Mouse (Mus musculus): ENCODE results near the gene Ifnz. TPM values are rescaled to one million over a fixed set of nuclear protein-coding genes. Genes with fewer than 3 reads are reported as not detected.
"Not testable (repeated sequence)": the region's sequence is repeated elsewhere in the genome, so short reads cannot be mapped to it uniquely, and the experiment has no call there.

Ifnz gene
- polyA plus RNA-seq, 1 experiment from 2014 or later, result not detected

- not testable (repeated sequence) for ATAC-seq (replicated peaks; ENCODE audit: low FRiP score); H3K36me3 ChIP-seq; H3K4me1 ChIP-seq; H3K27me3 ChIP-seq; H3K9ac ChIP-seq; H3K9me3 ChIP-seq (replicated peaks)
- Histone ChIP-seq H3K4me2 (peak within 1 kb of the TSS; percentile 54), H3K27ac (peak within 1 kb of the TSS; percentile 82), H3K4me3 (replicated peaks) (peak within 1 kb of the TSS; percentile 34)
- WGBS, result 21% methylated on average over 10 of the region's 14 CpGs
Measured at GRCm38 (mm10) chr4:88759610-88760268, 22.2 kb upstream of the Ifnz start, which contains the start of gene Gm13283. Gene Gm13283 (plus strand): TSS chr4:88760119.

GRCm38 (mm10) chr4:88760431-88760830 is 21.5 kb upstream of the Ifnz start:
- H3K27ac ChIP-seq, result peak overlapping the region; percentile 82
- H3K27me3 ChIP-seq, H3K36me3 ChIP-seq: not testable (repeated sequence)

DNA sequence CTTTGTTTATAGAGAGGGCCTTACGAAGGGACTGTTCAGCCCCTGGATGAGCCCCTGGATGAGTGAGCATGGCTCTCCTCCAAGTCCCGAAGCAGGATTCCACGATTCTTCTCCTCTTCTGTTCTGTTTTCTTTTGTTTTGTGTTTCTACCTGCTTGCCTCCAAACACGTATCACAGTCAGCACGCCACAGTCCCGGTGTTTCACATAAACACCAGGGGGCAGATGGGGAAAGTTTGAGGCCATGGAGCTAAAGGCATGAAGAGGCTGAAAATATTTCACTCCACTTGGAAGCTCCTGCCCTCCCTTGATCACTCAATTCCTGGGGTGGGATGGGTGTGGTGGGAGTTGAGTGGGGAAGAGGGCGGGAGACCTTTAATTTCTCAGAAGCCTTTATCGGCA is 20.2 kb upstream of the Ifnz start:
- ATAC-seq (replicated peaks; ENCODE audit: low FRiP score); H3K9ac ChIP-seq; H3K27ac ChIP-seq; H3K4me3 ChIP-seq (replicated peaks); H3K27me3 ChIP-seq; H3K4me2 ChIP-seq; H3K9me3 ChIP-seq (replicated peaks); H3K4me1 ChIP-seq; H3K36me3 ChIP-seq: not testable (repeated sequence)
- WGBS, result 74% methylated on average over 6 of the region's 8 CpGs

More at GRCm38 (mm10) chr4:88760431-88760830, 21.5 kb upstream of the Ifnz start:
- ATAC-seq (replicated peaks; ENCODE audit: low FRiP score); H3K9me3 ChIP-seq (replicated peaks); H3K4me1 ChIP-seq; H3K9ac ChIP-seq: not testable (repeated sequence)
- WGBS, result under 1% methylated on average over 23 of the region's 28 CpGs
- peak overlapping the region; percentile 54 for H3K4me2 ChIP-seq
- H3K4me3 ChIP-seq (replicated peaks), result peak overlapping the region; percentile 34

DNA sequence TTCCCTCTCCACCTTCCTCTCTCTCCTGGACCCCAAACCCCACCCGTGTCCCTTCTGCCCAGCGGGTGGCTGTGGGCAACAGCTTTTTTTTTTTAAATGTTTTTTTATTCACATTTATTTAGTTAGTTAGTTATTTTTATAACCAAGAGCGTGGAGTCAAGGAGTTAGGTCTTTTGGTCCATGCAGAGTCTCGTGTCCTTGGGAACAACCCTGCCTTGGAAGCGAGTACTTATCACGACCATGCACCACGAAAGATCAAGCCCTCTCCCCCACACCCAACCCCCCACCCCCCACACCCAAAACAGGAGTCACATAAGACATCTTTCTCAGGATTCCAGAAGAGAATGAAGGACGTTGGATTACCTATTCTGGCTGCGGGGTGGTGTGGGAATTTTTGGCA is 19.6 kb upstream of the Ifnz start:
- H3K27me3 ChIP-seq; ATAC-seq (replicated peaks; ENCODE audit: low FRiP score): not testable (repeated sequence)
- peak overlapping the region; percentile 53; the same call in 1 of the 2 replicates for H3K4me2 ChIP-seq

GRCm38 (mm10) chr4:88763384-88764018 is 18.4 kb upstream of the Ifnz start:
- H3K9ac ChIP-seq; H3K9me3 ChIP-seq (replicated peaks); H3K4me1 ChIP-seq; H3K36me3 ChIP-seq; ATAC-seq (replicated peaks; ENCODE audit: low FRiP score); H3K27me3 ChIP-seq: not testable (repeated sequence)
- Histone ChIP-seq H3K4me3 (replicated peaks) (peak overlapping the region; percentile 33), H3K27ac (peak overlapping the region; percentile 58; the same call in 1 of the 2 replicates), H3K4me2 (peak overlapping the region; percentile 51)
- WGBS, result 3% methylated on average over 36 of the region's 42 CpGs

More for the DNA sequence above, 19.6 kb upstream of the Ifnz start:
- H3K36me3 ChIP-seq; H3K9ac ChIP-seq; H3K9me3 ChIP-seq (replicated peaks); H3K4me3 ChIP-seq (replicated peaks); H3K4me1 ChIP-seq; H3K27ac ChIP-seq: not testable (repeated sequence)
- WGBS, result 51% methylated on average over 9 of the region's 9 CpGs

DNA sequence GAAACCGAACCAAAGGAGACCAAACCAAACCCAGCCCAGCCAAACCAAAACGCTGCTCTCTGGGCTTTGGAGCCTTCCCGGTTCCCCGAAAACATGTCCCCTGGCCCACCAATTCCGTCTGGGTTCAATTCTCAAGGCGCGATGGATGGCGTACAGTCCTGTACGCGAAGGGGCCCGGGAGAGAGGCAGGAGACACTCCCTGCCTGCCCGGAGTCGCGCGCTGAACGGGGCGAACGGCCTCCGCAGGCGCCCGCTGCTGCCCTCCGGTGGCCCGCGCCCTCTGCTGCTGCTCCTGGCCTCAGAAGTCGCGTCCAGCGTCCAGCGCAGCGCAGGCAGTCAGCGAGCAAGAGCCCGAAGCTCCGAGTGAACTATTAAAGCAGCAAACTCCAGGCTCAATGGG is 8.4 kb upstream of the Ifnz start, which contains the start of gene Gm13290:
TSS of gene Gm13290 (plus strand) at position 301 of the 400 bp plus-strand sequence.
- not testable (repeated sequence) for H3K4me2 ChIP-seq; H3K9me3 ChIP-seq (replicated peaks); H3K4me1 ChIP-seq; H3K36me3 ChIP-seq; H3K4me3 ChIP-seq (replicated peaks); H3K27ac ChIP-seq; H3K9ac ChIP-seq; ATAC-seq (replicated peaks; ENCODE audit: low FRiP score); H3K27me3 ChIP-seq
- no CpG with 5 or more reads among the region's 32 CpGs for WGBS

- not testable (repeated sequence) for H3K9ac ChIP-seq; H3K9me3 ChIP-seq (replicated peaks); H3K27ac ChIP-seq; H3K4me1 ChIP-seq; H3K4me3 ChIP-seq (replicated peaks); H3K36me3 ChIP-seq; H3K27me3 ChIP-seq; H3K4me2 ChIP-seq; ATAC-seq (replicated peaks; ENCODE audit: low FRiP score)
- no CpG with 5 or more reads among the region's 29 CpGs for WGBS
Measured at GRCm38 (mm10) chr4:88776622-88777021, 5.3 kb upstream of the Ifnz start, which contains the start of gene Gm13289. Gene Gm13289 (plus strand): TSS chr4:88776922.

- not testable (repeated sequence) for H3K27me3 ChIP-seq; H3K4me2 ChIP-seq; H3K4me3 ChIP-seq (replicated peaks); H3K9ac ChIP-seq; ATAC-seq (replicated peaks; ENCODE audit: low FRiP score); H3K9me3 ChIP-seq (replicated peaks); H3K4me1 ChIP-seq; H3K27ac ChIP-seq; H3K36me3 ChIP-seq
- no CpG with 5 or more reads among the region's 29 CpGs for WGBS
Measured at GRCm38 (mm10) chr4:88779550-88779949, 2.4 kb upstream of the Ifnz start, which contains the start of gene Gm13272. Gene Gm13272 (plus strand): TSS chr4:88779850.

DNA sequence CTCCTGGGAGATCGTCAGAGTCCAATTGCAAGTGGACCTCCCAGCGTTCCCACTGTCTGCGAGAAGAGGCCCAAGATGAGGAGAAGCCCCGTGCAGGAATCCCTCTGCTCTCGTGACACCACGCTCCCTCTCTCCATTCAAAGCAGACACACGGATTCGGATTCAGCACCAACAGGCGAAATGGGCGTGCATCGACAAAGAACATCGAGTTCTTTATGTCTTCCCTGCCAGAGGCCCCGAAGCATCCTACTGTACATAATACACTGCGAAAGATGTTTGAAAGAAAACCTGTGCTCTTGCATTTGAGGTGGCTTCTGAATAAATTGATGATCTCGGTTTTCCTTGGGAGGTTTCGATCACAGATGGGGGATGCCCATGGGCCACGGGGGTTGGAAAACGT is 1.6 kb upstream of the Ifnz start:
- H3K9ac ChIP-seq; H3K27me3 ChIP-seq; H3K4me3 ChIP-seq (replicated peaks); H3K27ac ChIP-seq; H3K9me3 ChIP-seq (replicated peaks); H3K4me2 ChIP-seq; ATAC-seq (replicated peaks; ENCODE audit: low FRiP score); H3K36me3 ChIP-seq; H3K4me1 ChIP-seq: not testable (repeated sequence)
- 52% methylated on average over 16 of the region's 18 CpGs for WGBS

- not testable (repeated sequence) for H3K9ac ChIP-seq; H3K4me1 ChIP-seq; ATAC-seq (replicated peaks; ENCODE audit: low FRiP score); H3K36me3 ChIP-seq; H3K9me3 ChIP-seq (replicated peaks); H3K27me3 ChIP-seq
- Histone ChIP-seq H3K27ac (peak overlapping the region; percentile 68; the same call in 1 of the 2 replicates), H3K4me3 (replicated peaks) (peak overlapping the region; percentile 26), H3K4me2 (peak overlapping the region; percentile 51)
- 0% methylated on average over 3 of the region's 31 CpGs for WGBS
Measured at GRCm38 (mm10) chr4:88782335-88782734, 404 bp downstream of the Ifnz start.

GRCm38 (mm10) chr4:88785409-88785808 is 3.5 kb downstream of the Ifnz start, which contains the start of gene Gm13276:
Gene Gm13276 (plus strand): TSS chr4:88785709.
- H3K9ac ChIP-seq; H3K27me3 ChIP-seq; H3K9me3 ChIP-seq (replicated peaks); H3K4me3 ChIP-seq (replicated peaks); H3K27ac ChIP-seq; ATAC-seq (replicated peaks; ENCODE audit: low FRiP score); H3K4me2 ChIP-seq; H3K4me1 ChIP-seq; H3K36me3 ChIP-seq: not testable (repeated sequence)
- no CpG with 5 or more reads among the region's 27 CpGs for WGBS

- not testable (repeated sequence) for H3K4me2 ChIP-seq; H3K27ac ChIP-seq; H3K9ac ChIP-seq; H3K9me3 ChIP-seq (replicated peaks); ATAC-seq (replicated peaks; ENCODE audit: low FRiP score); H3K27me3 ChIP-seq; H3K36me3 ChIP-seq; H3K4me1 ChIP-seq; H3K4me3 ChIP-seq (replicated peaks)
- 0% methylated on average over 1 of the region's 28 CpGs for WGBS
Measured at GRCm38 (mm10) chr4:88788402-88788801, 6.5 kb downstream of the Ifnz start, which contains the start of gene Gm13277. Gene Gm13277 (plus strand): TSS chr4:88788632.
